Mouse (Mus musculus) heart, postnatal 0 days (tissue): ENCODE results near the gene Bckdhb.

Source experiments
- CTCF ChIP-seq: IDR thresholded peaks from 2 replicates; pipeline ENCODE4 v1.5.1; 2016; ENCODE audit warnings: antibody characterized with exemption, control low read depth, low read depth
- EP300 ChIP-seq: IDR thresholded peaks from 2 replicates; pipeline ENCODE4 v1.6.1; 2016; ENCODE audit warnings: antibody characterized with exemption, low read depth

DNA sequence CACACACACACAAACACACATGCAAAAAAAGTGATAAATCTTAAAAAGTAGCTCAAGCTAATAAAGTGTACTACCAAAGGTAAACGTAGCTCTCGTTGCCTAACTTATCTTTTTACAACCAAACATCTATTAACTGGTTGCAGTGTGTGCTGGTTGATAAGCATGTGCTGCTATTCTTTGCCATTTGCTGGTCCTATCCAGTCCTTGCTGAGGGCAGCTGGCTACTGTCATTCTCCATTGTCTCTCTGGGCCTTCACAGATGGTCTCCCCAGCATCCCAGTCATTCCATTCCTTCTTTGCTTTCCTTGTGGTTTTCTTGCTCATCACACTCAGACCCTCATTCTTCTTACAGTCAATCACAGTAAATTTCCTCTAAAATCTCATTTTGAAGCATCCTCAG lies 50.9 kb downstream of the Bckdhb start:
- TF ChIP-seq CTCF (no peak), EP300 (no peak)
